Mouse (Mus musculus) C2C12 (cell line): ENCODE data around the gene Pfdn2. TPM values are rescaled to one million over a fixed set of nuclear protein-coding genes. Genes with fewer than 3 reads are reported as not detected.

Source experiments
- H3K27me3 ChIP-seq: one replicate; pipeline ENCODE4 v1.6.1; 2011; ENCODE audit not compliant: control insufficient read depth, insufficient read depth, insufficient read length
- H3K36me3 ChIP-seq: one replicate; pipeline ENCODE4 v1.6.1; 2011; ENCODE audit not compliant: control insufficient read depth, insufficient read depth
- H3K4me3 ChIP-seq: one replicate; pipeline ENCODE4 v1.5.1; 2011; ENCODE audit warnings: mild to moderate bottlenecking, control low read depth; ENCODE audit not compliant: poor library complexity, insufficient read depth, severe bottlenecking
- H3K79me2 ChIP-seq: one replicate; pipeline ENCODE4 v1.6.1; 2011; ENCODE audit not compliant: control insufficient read depth, insufficient read depth
- H3K79me3 ChIP-seq: one replicate; pipeline ENCODE4 v1.6.1; 2011; ENCODE audit warnings: low read depth, control low read depth
- H3ac ChIP-seq: one replicate; pipeline ENCODE3; 2011; ENCODE audit warnings: low read depth; ENCODE audit not compliant: control insufficient read depth, insufficient read length
- CEBPB ChIP-seq: IDR thresholded peaks from one replicate; pipeline ENCODE4 v1.6.1; 2011; ENCODE audit warnings: low read depth, mild to moderate bottlenecking, control low read depth, moderate library complexity
- CTCF ChIP-seq: IDR thresholded peaks from one replicate; pipeline ENCODE4 v1.5.1; 2011; ENCODE audit not compliant: control insufficient read depth, insufficient read depth, insufficient read length
- FOSL1 ChIP-seq: IDR thresholded peaks from one replicate; pipeline ENCODE4 v1.8.0; 2011; ENCODE audit warnings: mild to moderate bottlenecking, low read length; ENCODE audit not compliant: poor library complexity, insufficient read depth, severe bottlenecking
- MAX ChIP-seq: IDR thresholded peaks from one replicate; pipeline ENCODE4 v1.6.1; 2011; ENCODE audit warnings: mild to moderate bottlenecking, control low read depth
- MYOD1 ChIP-seq: IDR thresholded peaks from one replicate; pipeline ENCODE4 v1.6.1; 2011; ENCODE audit warnings: low read depth; ENCODE audit not compliant: control insufficient read depth, insufficient read length
- MYOG ChIP-seq: IDR thresholded peaks from one replicate; pipeline ENCODE4 v1.6.1; 2011; ENCODE audit not compliant: control insufficient read depth, insufficient read length; ENCODE audit errors: extremely low read depth
- USF1 ChIP-seq: IDR thresholded peaks from one replicate; pipeline ENCODE4 v1.6.1; 2011; ENCODE audit warnings: low read depth, mild to moderate bottlenecking, control low read depth, moderate library complexity
- polyA plus RNA-seq: library from polyadenylated mRNA; unstranded; fragments of >200 nt; fragmentation: generic; extraction: Trizol; gene quantifications from one replicate; pipeline ENCODE4 v1.2.1, GENCODE M21; 2012; ENCODE audit warnings: missing spikeins

Pfdn2 gene
- polyA plus RNA-seq, 1 experiment, result 90.9 TPM

GRCm38 (mm10) chr1:171372880-171373279, 27.4 kb downstream of the Pfdn2 start:
- Histone ChIP-seq H3K79me2 (no peaks in the 10 kb centered on the region), H3ac (no peak overlapping the region), H3K79me3 (no peaks in the 10 kb centered on the region), H3K4me3 (no peak overlapping the region), H3K36me3 (no peaks in the 10 kb centered on the region), H3K27me3 (no peaks in the 10 kb centered on the region)
- no peak for TF ChIP-seq FOSL1
- TF ChIP-seq MYOG, result no peak
- TF ChIP-seq MYOD1, result no peak
- no peak for TF ChIP-seq CTCF
- TF ChIP-seq CEBPB, result no peak

- H3K4me3 ChIP-seq, result no peak overlapping the region
- H3ac ChIP-seq, result no peak overlapping the region
- no peaks in the 10 kb centered on the region for H3K79me3 ChIP-seq
- no peak for TF ChIP-seq USF1
- no peak for TF ChIP-seq CTCF
- TF ChIP-seq MAX, result no peak
- TF ChIP-seq MYOG, result no peak
- no peak for TF ChIP-seq FOSL1
- TF ChIP-seq MYOD1, result no peak
- no peak for TF ChIP-seq CEBPB
- no peaks in the 10 kb centered on the region for H3K36me3 ChIP-seq
- H3K79me2 ChIP-seq, result no peaks in the 10 kb centered on the region
- no peaks in the 10 kb centered on the region for H3K27me3 ChIP-seq
These were observed 28.5 kb downstream of the Pfdn2 start for GRCm38 (mm10) chr1:171373946-171374345.

- Histone ChIP-seq H3K27me3 (no peaks in the 10 kb centered on the region), H3K4me3 (no peak overlapping the region), H3K79me2 (no peaks in the 10 kb centered on the region), H3K79me3 (no peaks in the 10 kb centered on the region), H3K36me3 (no peaks in the 10 kb centered on the region), H3ac (no peak overlapping the region)
- no peak for TF ChIP-seq MAX
- peak; percentile 88 for TF ChIP-seq CEBPB
These were observed 30.2 kb downstream of the Pfdn2 start for GRCm38 (mm10) chr1:171375646-171376097.

GRCm38 (mm10) chr1:171378298-171378697, 32.8 kb downstream of the Pfdn2 start:
- Histone ChIP-seq H3K27me3 (no peaks in the 10 kb centered on the region), H3K4me3 (no peak overlapping the region), H3ac (no peak overlapping the region), H3K36me3 (no peaks in the 10 kb centered on the region), H3K79me3 (no peaks in the 10 kb centered on the region), H3K79me2 (no peaks in the 10 kb centered on the region)
- TF ChIP-seq MYOG, result no peak
- no peak for TF ChIP-seq FOSL1
- TF ChIP-seq USF1, result no peak

- TF ChIP-seq MYOG (no peak), CTCF (peak; percentile 62), MAX (no peak)
- H3K79me3 ChIP-seq, result no peaks in the 10 kb centered on the region
- peak overlapping the region; percentile 47 for H3ac ChIP-seq
- H3K79me2 ChIP-seq, result no peaks in the 10 kb centered on the region
- H3K4me3 ChIP-seq, result no peak overlapping the region
- no peaks in the 10 kb centered on the region for H3K27me3 ChIP-seq
- no peaks in the 10 kb centered on the region for H3K36me3 ChIP-seq
These were observed 34.6 kb downstream of the Pfdn2 start for GRCm38 (mm10) chr1:171379935-171380599.

GRCm38 (mm10) chr1:171382096-171382620, 36.7 kb downstream of the Pfdn2 start:
- Histone ChIP-seq H3ac (no peak overlapping the region), H3K79me2 (no peaks in the 10 kb centered on the region), H3K4me3 (no peak overlapping the region), H3K27me3 (no peaks in the 10 kb centered on the region), H3K79me3 (no peaks in the 10 kb centered on the region), H3K36me3 (no peaks in the 10 kb centered on the region)
- TF ChIP-seq MYOD1 (no peak), CEBPB (no peak), MYOG (no peak), CTCF (no peak), USF1 (no peak), FOSL1 (no peak)

GRCm38 (mm10) chr1:171384361-171384760, 38.9 kb downstream of the Pfdn2 start:
- Histone ChIP-seq H3ac (no peak overlapping the region), H3K79me3 (no peaks in the 10 kb centered on the region), H3K36me3 (no peaks in the 10 kb centered on the region), H3K4me3 (no peak overlapping the region), H3K79me2 (no peaks in the 10 kb centered on the region), H3K27me3 (no peaks in the 10 kb centered on the region)
- no peak for TF ChIP-seq USF1
- no peak for TF ChIP-seq CTCF
- no peak for TF ChIP-seq FOSL1
- TF ChIP-seq CEBPB, result no peak
- TF ChIP-seq MAX, result no peak
- no peak for TF ChIP-seq MYOG
